Mouse (Mus musculus): ENCODE measurements around the gene Rab3c. TPM values are rescaled to one million over a fixed set of nuclear protein-coding genes. Genes with fewer than 3 reads are reported as not detected.
A peak's percentile ranks its signal among the peaks of the same experiment; 100 is the strongest.

The Rab3c gene
- total RNA-seq, 2 experiments from 2014 or later, result 182 to 193 TPM

DNA sequence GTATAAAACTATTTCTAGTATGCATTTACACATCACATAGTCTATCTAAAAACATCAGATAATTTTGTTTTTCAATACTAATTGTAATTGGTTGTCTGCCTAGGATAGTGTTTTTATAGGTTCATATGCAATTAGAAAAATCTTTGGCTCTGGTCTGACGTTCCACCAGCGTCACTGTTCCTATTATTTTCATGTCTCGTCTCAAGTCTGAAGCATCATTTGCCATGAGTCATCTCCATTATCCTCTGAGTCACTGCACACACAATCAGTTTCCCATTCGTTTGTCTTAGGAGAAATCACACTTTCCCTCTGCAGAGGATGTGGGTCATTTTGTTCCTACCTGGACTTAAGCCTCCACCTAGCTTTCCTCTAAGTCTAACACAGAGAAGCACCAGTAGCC lies 62.3 kb downstream of the Rab3c start:
- DNase-seq (ENCODE audit: low spot score in 2 of 2), result no peak
- intact Hi-C loops (cut with DNase I), result no loop called here

DNA sequence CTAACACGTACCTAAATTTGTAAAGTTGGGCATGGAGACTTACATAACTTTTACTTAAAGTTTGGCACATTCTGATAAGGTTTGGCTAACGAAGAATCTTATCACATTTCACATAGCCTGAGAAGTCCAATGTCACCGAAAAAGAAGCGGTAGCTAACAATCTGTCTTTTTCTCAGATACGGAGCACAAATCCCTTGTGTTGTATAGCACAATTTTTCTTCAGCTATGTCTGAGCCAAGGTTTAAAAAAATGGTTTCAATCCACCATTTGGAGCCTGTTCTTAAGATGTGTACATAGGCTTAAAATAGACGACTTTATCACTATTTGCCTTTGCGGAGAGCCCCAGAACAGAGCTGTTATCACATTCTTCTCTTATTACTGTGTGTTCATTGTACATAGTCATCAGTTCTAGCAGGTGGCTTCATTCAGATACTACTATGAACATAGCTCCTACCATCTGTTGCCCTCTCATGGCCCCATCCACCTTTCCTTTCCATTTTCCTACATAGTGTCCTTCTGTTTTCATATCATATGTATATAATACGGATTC lies 69.2 kb downstream of the Rab3c start:
- intact Hi-C loops (cut with DNase I), result no loop called here
- peak in 1 of 2 experiments; percentile 39 for DNase-seq (ENCODE audit: low spot score in 2 of 2)

DNA sequence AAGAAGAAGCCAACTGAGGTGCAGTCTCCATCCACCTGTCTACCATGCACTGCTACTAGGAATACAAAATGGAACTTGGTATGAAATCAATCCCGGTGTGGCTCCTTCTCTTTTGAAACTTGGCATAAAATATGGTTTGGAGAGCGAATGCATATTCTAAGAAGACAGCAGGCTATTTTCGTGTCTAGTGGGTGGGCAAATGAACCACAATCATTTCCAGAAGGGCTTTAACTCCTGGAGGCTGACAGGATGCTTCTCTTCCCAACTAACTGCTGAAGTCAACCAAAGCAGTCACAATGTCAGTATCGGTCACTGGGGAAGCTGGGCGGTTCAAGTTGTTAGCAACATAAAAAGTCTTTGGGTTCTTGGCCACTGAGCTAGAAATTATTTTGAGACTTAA lies 81.9 kb downstream of the Rab3c start:
- intact Hi-C loops (cut with DNase I), result no loop called here
- peak; percentile 11 to 47 for DNase-seq (ENCODE audit: low spot score in 2 of 2)

GRCm38 (mm10) chr13:110190039-110190438 lies 90.8 kb downstream of the Rab3c start:
- intact Hi-C loops (cut with DNase I), result no loop called here
- no peak for DNase-seq (ENCODE audit: low spot score in 2 of 2)

DNA sequence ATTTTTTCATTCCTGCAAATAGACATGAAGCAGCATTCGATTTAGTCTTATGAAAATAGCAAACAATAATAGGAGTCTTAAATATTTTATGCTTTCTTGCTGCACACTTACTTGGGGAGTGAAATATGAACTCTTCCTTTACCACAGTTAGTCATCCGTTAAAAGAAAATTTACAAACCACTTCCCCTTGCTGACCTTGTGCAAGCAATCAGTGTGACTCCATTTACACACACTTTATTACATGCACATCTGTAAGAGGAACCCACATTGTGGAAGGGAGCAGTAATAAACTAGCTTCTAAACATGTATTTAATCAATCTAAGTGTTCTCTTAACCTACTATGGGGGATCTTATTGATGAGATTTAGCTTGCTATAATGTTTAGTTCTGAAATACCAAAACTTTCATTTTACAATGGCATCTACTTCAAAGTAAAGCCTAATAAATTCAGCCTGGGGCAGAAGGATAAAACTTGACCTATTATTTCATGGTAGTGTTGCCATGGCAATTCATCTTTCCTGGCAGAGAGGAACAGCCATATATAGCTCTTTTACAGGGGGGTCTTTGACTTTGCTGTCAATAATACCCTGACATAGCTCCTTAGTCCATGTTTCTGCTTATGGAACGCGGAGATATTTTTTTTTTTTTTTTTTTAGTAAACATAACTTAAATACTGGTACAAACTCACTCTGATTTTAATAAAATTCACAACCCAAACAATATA lies 95.7 kb downstream of the Rab3c start:
- no peak for DNase-seq (ENCODE audit: low spot score in 2 of 2)
- intact Hi-C loops (cut with DNase I), result no loop called here

DNA sequence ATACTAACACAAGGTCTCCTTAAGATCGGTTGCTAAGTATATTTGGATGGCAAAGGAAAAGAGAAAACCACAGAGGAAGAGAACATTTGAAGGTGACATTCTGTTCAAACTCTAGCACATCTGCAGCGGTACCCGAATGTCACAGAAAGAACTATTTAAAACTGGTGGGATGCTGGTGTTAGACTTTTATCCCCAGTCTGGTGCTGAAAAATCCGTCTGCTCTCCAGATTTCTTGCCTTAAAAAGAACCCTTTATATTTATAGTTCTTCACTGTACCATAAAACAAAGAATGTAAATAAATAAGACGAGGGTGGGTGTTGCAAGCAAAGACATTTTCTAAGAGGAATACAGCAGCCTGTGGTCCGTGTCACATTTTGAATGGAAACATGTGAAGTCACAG lies 105.1 kb downstream of the Rab3c start:
- peak; percentile 16 to 49 for DNase-seq (ENCODE audit: low spot score in 2 of 2)
- intact Hi-C loops (cut with DNase I), result no loop called here

DNA sequence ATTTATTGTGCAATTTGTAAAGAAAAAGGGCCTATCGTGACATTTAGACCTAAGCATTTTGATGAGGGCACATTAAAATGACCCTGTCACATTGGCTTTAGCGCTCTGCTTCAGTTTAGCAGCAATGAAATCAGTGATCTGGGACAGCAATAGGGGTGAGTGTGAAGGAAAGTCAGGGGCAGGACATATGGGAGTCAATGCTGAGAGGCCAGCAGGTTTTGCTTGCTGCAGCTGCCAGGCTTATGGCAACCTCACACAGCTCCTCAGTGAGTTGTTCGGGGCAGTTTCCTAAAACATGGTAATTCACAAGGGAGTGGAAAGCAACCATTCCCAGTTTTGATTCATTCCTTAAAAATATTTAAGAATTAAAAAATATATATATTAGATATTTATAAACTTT lies 111.1 kb downstream of the Rab3c start:
- intact Hi-C loops (cut with DNase I), result no loop called here
- DNase-seq (ENCODE audit: low spot score in 2 of 2), result no peak

DNA sequence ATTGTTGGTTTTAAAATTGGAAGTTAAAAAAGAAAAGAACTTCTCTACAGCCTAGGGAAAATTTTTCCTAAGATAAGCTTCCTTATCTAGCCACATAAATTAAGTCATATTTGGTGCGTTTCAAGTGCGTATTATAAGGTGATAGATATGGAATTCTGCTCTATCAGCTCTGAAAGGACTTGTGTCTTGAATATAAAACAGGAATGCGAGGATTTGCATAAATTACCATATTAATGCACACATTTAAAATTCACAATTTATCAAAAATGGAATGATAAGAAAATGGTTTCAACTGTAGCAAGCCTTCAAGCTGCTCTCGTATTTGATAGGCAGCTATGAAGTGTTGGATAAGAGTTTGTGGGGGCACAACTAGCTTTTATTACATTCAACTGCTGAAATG lies 111.6 kb downstream of the Rab3c start:
- intact Hi-C loops (cut with DNase I), result no loop called here
- DNase-seq (ENCODE audit: low spot score in 2 of 2), result no peak

- intact Hi-C loops (cut with DNase I), result no loop called here
- no peak for DNase-seq (ENCODE audit: low spot score in 2 of 2)
Measured at GRCm38 (mm10) chr13:110168570-110168969, 112.2 kb downstream of the Rab3c start.

- intact Hi-C loops (cut with DNase I), result no loop called here
- DNase-seq (ENCODE audit: low spot score in 2 of 2), result no peak
Measured at GRCm38 (mm10) chr13:110166622-110167330, 114.0 kb downstream of the Rab3c start.

GRCm38 (mm10) chr13:110159980-110160379 lies 120.8 kb downstream of the Rab3c start:
- intact Hi-C loops (cut with DNase I), result no loop called here
- no peak for DNase-seq (ENCODE audit: low spot score in 2 of 2)

- intact Hi-C loops (cut with DNase I), result no loop called here
- no peak for DNase-seq (ENCODE audit: low spot score in 2 of 2)
Measured at GRCm38 (mm10) chr13:110158588-110159519, 121.9 kb downstream of the Rab3c start.

DNA sequence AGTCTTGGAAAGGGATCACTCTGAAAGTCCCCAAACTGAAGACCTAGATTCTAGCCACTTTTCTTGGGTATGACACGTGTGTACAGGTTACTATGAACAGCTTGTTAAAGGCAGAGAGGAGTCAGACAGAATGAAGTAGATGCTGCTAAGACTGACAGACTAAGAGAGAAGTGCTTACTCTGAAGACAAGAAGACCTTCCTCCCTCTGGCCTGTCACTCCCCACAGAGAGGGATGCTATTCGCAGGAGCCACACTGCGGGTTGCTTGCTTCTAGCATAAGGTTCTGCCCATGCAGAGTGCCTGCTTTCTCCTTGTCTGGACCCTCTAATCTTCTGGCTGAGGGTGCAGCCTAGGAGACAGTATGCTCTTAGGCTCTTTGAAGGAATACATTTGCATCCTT lies 135.3 kb downstream of the Rab3c start:
- DNase-seq (ENCODE audit: low spot score in 2 of 2), result no peak
- intact Hi-C loops (cut with DNase I), result no loop called here

GRCm38 (mm10) chr13:110145019-110145418 lies 135.8 kb downstream of the Rab3c start:
- intact Hi-C loops (cut with DNase I), result no loop called here
- no peak for DNase-seq (ENCODE audit: low spot score in 2 of 2)

DNA sequence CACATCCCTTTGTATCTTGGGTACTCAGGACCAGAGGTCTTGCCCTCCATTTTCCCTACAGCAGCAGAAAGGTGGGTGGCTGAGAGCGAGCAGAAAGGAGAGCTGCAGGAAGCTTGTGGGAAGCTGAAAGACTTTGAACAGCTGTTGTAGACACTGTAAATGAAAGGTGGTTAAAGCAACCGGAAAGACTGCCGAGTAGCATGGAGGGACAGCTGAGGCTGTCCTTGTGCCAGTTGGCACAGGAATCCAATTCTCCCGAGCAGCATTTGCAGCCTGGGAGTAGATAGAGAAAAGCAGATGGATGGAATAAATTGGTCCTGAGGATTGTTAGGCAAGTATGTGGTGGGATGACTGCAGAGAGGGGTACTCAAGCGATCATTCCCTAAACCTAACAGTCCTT lies 141.5 kb downstream of the Rab3c start:
- intact Hi-C loops (cut with DNase I), result loop anchor here (10.0 kb wide), 1 partner anchor 75 kb away; no protein-coding TSS in a partner anchor
- peak; percentile 45 to 68 for DNase-seq (ENCODE audit: low spot score in 2 of 2)

DNA sequence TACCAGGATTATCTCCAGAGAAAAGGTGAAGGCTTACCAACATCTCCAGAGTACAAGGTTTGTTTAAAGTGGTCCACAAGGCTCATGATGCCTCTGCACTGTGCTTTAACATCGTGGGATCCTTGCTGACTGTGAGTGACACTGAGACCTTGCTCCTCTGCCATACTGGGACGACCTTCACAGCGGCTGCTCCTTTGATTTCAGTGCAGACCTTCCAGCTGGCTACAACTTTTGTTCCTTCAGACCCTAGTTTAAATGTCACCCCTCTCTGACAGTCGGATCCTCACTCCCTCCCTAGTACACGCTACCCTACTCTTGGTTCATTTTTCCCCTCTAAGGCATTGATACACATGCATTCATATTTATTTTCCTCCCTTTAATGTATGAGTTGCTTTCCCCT lies 142.2 kb downstream of the Rab3c start:
- DNase-seq (ENCODE audit: low spot score in 2 of 2), result no peak
- intact Hi-C loops (cut with DNase I), result loop anchor here (10.0 kb wide), 1 partner anchor 74 kb away; no protein-coding TSS in a partner anchor

DNA sequence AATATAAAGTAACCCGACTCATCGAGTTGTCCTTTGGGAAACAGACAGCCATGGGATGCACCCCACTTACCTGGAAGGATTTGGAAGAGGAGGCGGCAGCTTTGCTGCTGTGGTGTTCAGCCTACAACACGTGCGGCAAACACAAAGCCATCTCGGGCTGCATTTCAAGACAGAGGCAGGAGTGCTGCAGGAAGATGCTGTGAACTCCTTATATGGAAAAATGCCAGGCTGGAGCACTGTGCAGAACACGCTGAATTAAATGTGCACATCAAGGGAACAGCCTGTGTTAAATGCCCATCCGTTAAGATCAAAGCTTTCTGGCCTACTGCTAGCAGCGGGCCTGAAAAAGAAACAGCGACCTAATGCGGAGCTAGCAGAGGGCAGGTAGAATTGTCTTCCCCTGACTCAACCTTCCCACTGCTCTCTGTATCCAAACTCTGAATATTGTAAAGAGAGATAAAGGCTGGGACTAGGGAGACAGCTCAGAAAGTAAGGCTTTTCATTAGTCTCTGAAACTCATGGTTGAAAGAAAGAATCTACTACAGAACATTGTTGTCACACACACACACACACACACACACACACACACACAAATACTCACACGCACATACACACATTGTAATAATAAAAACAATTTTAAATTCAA lies 153.1 kb downstream of the Rab3c start:
- intact Hi-C loops (cut with DNase I), result no loop called here
- peak; percentile 20 to 41 for DNase-seq (ENCODE audit: low spot score in 2 of 2)

GRCm38 (mm10) chr13:110122825-110123224 lies 158.0 kb downstream of the Rab3c start:
- no peak for DNase-seq (ENCODE audit: low spot score in 2 of 2)
- intact Hi-C loops (cut with DNase I), result no loop called here

GRCm38 (mm10) chr13:110116892-110117291 lies 163.9 kb downstream of the Rab3c start:
- intact Hi-C loops (cut with DNase I), result no loop called here
- DNase-seq (ENCODE audit: low spot score in 2 of 2), result peak; percentile 41 to 45
